In the genomic region with DNA sequence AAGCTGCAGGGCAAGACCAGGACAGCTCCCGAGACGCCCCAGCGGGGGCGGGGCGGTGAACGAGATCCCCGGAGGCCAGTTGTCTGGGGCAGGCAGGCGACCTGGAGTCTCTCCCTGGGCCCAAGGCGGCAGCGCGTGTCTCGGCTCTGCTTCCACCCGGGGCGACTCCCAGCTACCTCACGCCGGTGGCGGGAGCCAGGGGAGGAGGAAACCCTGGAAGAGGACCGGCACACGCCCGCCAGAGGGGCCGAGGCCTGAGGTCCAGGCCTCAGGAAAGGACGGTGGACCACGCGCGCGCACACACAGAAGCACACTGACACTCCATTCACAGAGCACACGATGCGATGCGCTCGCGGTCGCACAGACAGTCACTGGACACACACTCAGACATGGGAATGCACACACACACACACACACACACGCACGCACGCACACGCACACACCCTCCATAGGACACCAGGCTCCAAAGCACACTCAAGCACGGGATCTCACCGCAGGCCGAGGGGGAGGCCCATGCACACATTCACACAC, we compare ENCODE assay signal across 8 mouse cellular contexts. TPM values are rescaled to one million over a fixed set of nuclear protein-coding genes. Genes with fewer than 3 reads are reported as not detected.
DNase-seq lines count a peak whose midpoint lies in the region; ATAC-seq and TF ChIP-seq lines count a peak whose summit lies in the region.

No protein-coding gene starts in this region.

- TF ChIP-seq EP300 in lung, postnatal 0 days (IDR thresholded peaks at IDR 0.05) = no peak

- no peaks in the 10 kb centered on the region for H3K27me3 ChIP-seq in lung, postnatal 0 days (replicated peaks; ENCODE audit: insufficient read depth, low read length)
- H3K27me3 ChIP-seq in stomach, embryonic 16.5 days (ENCODE audit: control insufficient read depth, insufficient read depth, low read length) = peaks cover 5% of the 10 kb centered on the region; the same call in 1 of the 2 replicates

- ATAC-seq in common myeloid progenitor, adult 5-6 weeks (replicated peaks; ENCODE audit: low read depth, poor library complexity, severe bottlenecking) = peak; percentile 30; the same call in 1 of the 2 replicates
- ATAC-seq in lung, postnatal 0 days = peak; percentile 15
- peak; percentile 1; the same call in 1 of the 2 replicates for ATAC-seq in stomach, embryonic 16.5 days (ENCODE audit: insufficient read depth, low FRiP score)
- no peak for ATAC-seq in megakaryocyte-erythroid progenitor cell, adult 5-6 weeks (replicated peaks; ENCODE audit: low FRiP score, low TSS enrichment, poor library complexity, severe bottlenecking)

- H3K4me2 ChIP-seq in lung, postnatal 0 days (replicated peaks; ENCODE audit: low read depth, low read length) = peak overlapping the region; percentile 98
- H3K4me2 ChIP-seq in stomach, embryonic 16.5 days (ENCODE audit: low read depth, low read length) = peak overlapping the region; percentile 99

- DNase-seq in heart, adult 11 months = peak; percentile 97
- DNase-seq in heart, adult 8-10 months (ENCODE audit: low spot score) = no peak
- peak; percentile 40 to 44 for DNase-seq in heart, adult 9 months (ENCODE audit: low spot score in 2 of 2)
- peak; percentile 46 for DNase-seq in kidney, adult 9 months
- peak; percentile 42 for DNase-seq in lung, postnatal 0 days (ENCODE audit: low spot score)

- no peaks in the 10 kb centered on the region for H3K9me3 ChIP-seq in lung, postnatal 0 days (ENCODE audit: low read length)
- no peaks in the 10 kb centered on the region for H3K9me3 ChIP-seq in stomach, embryonic 16.5 days (replicated peaks; ENCODE audit: control insufficient read depth, low read length)

- H3K4me1 ChIP-seq in lung, postnatal 0 days (ENCODE audit: insufficient read depth, low read depth, low read length) = no peaks in the 10 kb centered on the region
- H3K4me1 ChIP-seq in stomach, embryonic 16.5 days (ENCODE audit: control insufficient read depth, insufficient read depth, low read length) = peaks cover 12% of the 10 kb centered on the region

- TF ChIP-seq CTCF in lung, postnatal 0 days (IDR thresholded peaks at IDR 0.05) = no peak

- peak overlapping the region; percentile 63 for H3K9ac ChIP-seq in lung, postnatal 0 days (replicated peaks; ENCODE audit: low read depth)
- peak overlapping the region; percentile 84 for H3K9ac ChIP-seq in stomach, embryonic 16.5 days (ENCODE audit: low read length)

- no peaks in the 10 kb centered on the region for H3K36me3 ChIP-seq in lung, postnatal 0 days (ENCODE audit: insufficient read depth, low read length)
- H3K36me3 ChIP-seq in stomach, embryonic 16.5 days (ENCODE audit: control insufficient read depth, insufficient read depth, low read length) = no peaks in the 10 kb centered on the region

- under 1% methylated on average over 35 of the region's 39 CpGs for WGBS in lung, postnatal 0 days
- 4% methylated on average over 38 of the region's 39 CpGs for WGBS in stomach, embryonic 16.5 days

- no peak overlapping the region for H3K27ac ChIP-seq in lung, postnatal 0 days (ENCODE audit: low read length)
- no peak overlapping the region for H3K27ac ChIP-seq in stomach, embryonic 16.5 days (ENCODE audit: low read length)

- H3K4me3 ChIP-seq in lung, postnatal 0 days (ENCODE audit: low read depth, low read length) = peak overlapping the region; percentile 70
- peak overlapping the region; percentile 74 for H3K4me3 ChIP-seq in stomach, embryonic 16.5 days (replicated peaks; ENCODE audit: low read length)

RNA-seq across cellular contexts. Expression of gene Ptpru, which starts 1.7 kb away (rescaled TPM):
- total RNA-seq in heart, adult 8-10 months (2022) = 1 to 10 TPM; 4.5 to 9.7 (median 5.7) TPM
- 0.27 and 0.44 TPM in 2 replicates for total RNA-seq in common myeloid progenitor, adult 5-6 weeks (2017)
- 8.5 and 9.3 TPM in 2 replicates for polyA plus RNA-seq in lung, postnatal 0 days (2015; fragmentation: Nextera tagmentation; extraction: Ambion mirVana)
- polyA plus RNA-seq in stomach, embryonic 16.5 days (2015; fragmentation: Nextera tagmentation; extraction: Ambion mirVana) = 13.7 and 13.8 TPM in 2 replicates
- not detected in 2 replicates for total RNA-seq in megakaryocyte-erythroid progenitor cell, adult 5-6 weeks (2014; fragmentation: Nextera tagmentation)
- total RNA-seq in megakaryocyte-erythroid progenitor cell, adult 5-6 weeks (2017) = not detected in 2 replicates

RNA-seq across cellular contexts. Expression of gene Mecr, which starts 6.9 kb away (rescaled TPM):
- total RNA-seq in heart, adult 8-10 months (2022) = 10 to 100 TPM; 24.4 to 27.9 (median 25.5) TPM
- total RNA-seq in common myeloid progenitor, adult 5-6 weeks (2017) = 26.5 and 26.8 TPM in 2 replicates
- polyA plus RNA-seq in lung, postnatal 0 days (2015; fragmentation: Nextera tagmentation; extraction: Ambion mirVana) = 20.6 and 21.2 TPM in 2 replicates
- 56.1 and 57.0 TPM in 2 replicates for polyA plus RNA-seq in stomach, embryonic 16.5 days (2015; fragmentation: Nextera tagmentation; extraction: Ambion mirVana)
- 77.8 and 78.9 TPM in 2 replicates for total RNA-seq in megakaryocyte-erythroid progenitor cell, adult 5-6 weeks (2014; fragmentation: Nextera tagmentation)
- total RNA-seq in megakaryocyte-erythroid progenitor cell, adult 5-6 weeks (2017) = 25.5 and 63.1 TPM in 2 replicates

RNA-seq across cellular contexts. Expression of gene Srsf4, which starts 37.0 kb away (rescaled TPM):
- total RNA-seq in heart, adult 8-10 months (2022) = 10 to 100 TPM; 28.6 to 34.4 (median 32.5) TPM
- 103 and 108 TPM in 2 replicates for total RNA-seq in common myeloid progenitor, adult 5-6 weeks (2017)
- polyA plus RNA-seq in lung, postnatal 0 days (2015; fragmentation: Nextera tagmentation; extraction: Ambion mirVana) = 62.6 TPM in 2 replicates
- polyA plus RNA-seq in stomach, embryonic 16.5 days (2015; fragmentation: Nextera tagmentation; extraction: Ambion mirVana) = 74.4 and 81.2 TPM in 2 replicates
- 74.7 and 95.5 TPM in 2 replicates for total RNA-seq in megakaryocyte-erythroid progenitor cell, adult 5-6 weeks (2014; fragmentation: Nextera tagmentation)
- total RNA-seq in megakaryocyte-erythroid progenitor cell, adult 5-6 weeks (2017) = 89.4 and 114 TPM in 2 replicates
